Mouse (Mus musculus) heart, adult 2 months (tissue): ENCODE measurements around the gene Kmt5a. TPM values are rescaled to one million over a fixed set of nuclear protein-coding genes. Genes with fewer than 3 reads are reported as not detected.

Experiments
- DNase-seq, 2 experiments: peaks; one replicate each; pipeline ENCODE4 v3.0.0; 2021
- H3K27ac ChIP-seq: fragments of 200-600 bp; 2 replicates; pipeline ENCODE4 v1.8.1; 2022
- H3K27me3 ChIP-seq: fragments of 200-500 bp; 2 replicates; pipeline ENCODE4 v1.6.1; 2012; ENCODE audit warnings: mild to moderate bottlenecking, low read length, inconsistent platforms, mixed read lengths; ENCODE audit not compliant: control insufficient read depth, insufficient read depth
- H3K36me3 ChIP-seq: fragments of 200-500 bp; 2 replicates; pipeline ENCODE4 v1.6.1; 2012; ENCODE audit warnings: low read length, inconsistent platforms; ENCODE audit not compliant: control insufficient read depth, insufficient read depth
- H3K4me1 ChIP-seq: fragments of 200-500 bp; 2 replicates; pipeline ENCODE4 v1.6.1; 2011; ENCODE audit warnings: low read length; ENCODE audit not compliant: control insufficient read depth, insufficient read depth
- H3K4me3 ChIP-seq: fragments of 200-600 bp; 2 replicates; pipeline ENCODE4 v1.8.1; 2022
- H3K79me2 ChIP-seq: fragments of 200-500 bp; replicated peaks from 2 replicates; pipeline ENCODE4 v1.6.1; 2012; ENCODE audit warnings: mild to moderate bottlenecking, inconsistent platforms, low read length, moderate library complexity, mixed read lengths; ENCODE audit not compliant: control insufficient read depth, insufficient read depth
- H3K9ac ChIP-seq: fragments of 200-500 bp; 2 replicates; pipeline ENCODE4 v1.6.1; 2012; ENCODE audit warnings: low read depth, mild to moderate bottlenecking, control low read depth, inconsistent platforms, low read length, mixed read lengths
- CTCF ChIP-seq: fragments of 200-600 bp; IDR thresholded peaks from 2 replicates; pipeline ENCODE4 v1.8.1; 2022; ENCODE audit warnings: antibody characterized with exemption, mild to moderate bottlenecking, moderate library complexity
- EP300 ChIP-seq: fragments of 200-500 bp; IDR thresholded peaks from 2 replicates; pipeline ENCODE4 v1.6.1; 2011; ENCODE audit warnings: low read depth, low read length, control low read depth; ENCODE audit not compliant: insufficient read depth
- POLR2A ChIP-seq: fragments of 200-500 bp; IDR thresholded peaks from 2 replicates; pipeline ENCODE4 v1.6.1; 2011; ENCODE audit warnings: mild to moderate bottlenecking, low read depth, low read length, control low read depth; ENCODE audit not compliant: insufficient read depth
- WGBS: fragments of 180-500 bp; shearing (Covaris S2); methylation state at CpG from one replicate; pipeline ENCODE4 v1.1.7; 2018; 5-methylcytosine and 5-hydroxymethylcytosine counted together
- intact Hi-C: fragments of 180-260 bp; cut with DNase I; formaldehyde crosslinking; loops from one replicate; pipeline ENCODE4 v1.15.1; 2025
- polyA plus RNA-seq: library from polyadenylated mRNA; depleted of rRNA; stranded (reverse); fragments of >200 nt; gene quantifications from 2 replicates; pipeline ENCODE4 v1.2.3, GENCODE M21; 2012
- total RNA-seq, 2 experiments: library from RNA; stranded (reverse); gene quantifications; 2 replicates each; pipeline ENCODE4 v1.2.3; 2021

The Kmt5a gene
- total and polyA plus RNA-seq, 3 experiments: 136 to 210 (median 191) TPM

- 48% methylated on average over 3 of the region's 3 CpGs for WGBS
- no peak overlapping the region for H3K4me3 ChIP-seq
- intact Hi-C loops: no loop called here
- H3K79me2 ChIP-seq: no peaks in the 10 kb centered on the region; the same call in 1 of the 2 replicates
- no peak for TF ChIP-seq POLR2A
- TF ChIP-seq EP300: no peak
- TF ChIP-seq CTCF: no peak
- no peaks in the 10 kb centered on the region for H3K27me3 ChIP-seq
- H3K27ac ChIP-seq: peak overlapping the region; percentile 89
- H3K9ac ChIP-seq: no peak overlapping the region; the same call in 1 of the 2 replicates
- H3K4me1 ChIP-seq: peaks cover 8% of the 10 kb centered on the region
- peaks cover 3% of the 10 kb centered on the region; the same call in 1 of the 2 replicates for H3K36me3 ChIP-seq
- no peak for DNase-seq
Observed at GRCm38 (mm10) chr5:124444208-124444607, 4.5 kb downstream of the Kmt5a start.

- Histone ChIP-seq H3K79me2 (no peaks in the 10 kb centered on the region; the same call in 1 of the 2 replicates), H3K36me3 (peaks cover 3% of the 10 kb centered on the region; the same call in 1 of the 2 replicates), H3K27ac (peak overlapping the region; percentile 89), H3K4me3 (peak overlapping the region; percentile 72), H3K27me3 (no peaks in the 10 kb centered on the region), H3K9ac (peak overlapping the region; percentile 87), H3K4me1 (peaks cover 7% of the 10 kb centered on the region)
- intact Hi-C loops: no loop called here
- peak; percentile 84 to 89 for DNase-seq
- 20% methylated on average over 66 of the region's 66 CpGs for whole genome bisulfite sequencing
- TF ChIP-seq CTCF (0 out of 2 replicates have a peak, but pooled peaks have one; percentile 2), POLR2A (peak; percentile 73), EP300 (no peak)
Observed at GRCm38 (mm10) chr5:124444661-124445561, 5.2 kb downstream of the Kmt5a start.

- peak overlapping the region; percentile 90 for H3K27ac ChIP-seq
- peak overlapping the region; percentile 77 for H3K4me3 ChIP-seq
- peak overlapping the region; percentile 84 for H3K9ac ChIP-seq
- WGBS: 6% methylated on average over 65 of the region's 77 CpGs
- peak; percentile 72 to 78 for DNase-seq
- no peaks in the 10 kb centered on the region; the same call in 1 of the 2 replicates for H3K79me2 ChIP-seq
- intact Hi-C loops: no loop called here
- TF ChIP-seq POLR2A: no peak
- TF ChIP-seq EP300: no peak
- TF ChIP-seq CTCF: no peak
- peaks cover 3% of the 10 kb centered on the region; the same call in 1 of the 2 replicates for H3K36me3 ChIP-seq
- H3K4me1 ChIP-seq: peaks cover 7% of the 10 kb centered on the region
- no peaks in the 10 kb centered on the region for H3K27me3 ChIP-seq
Observed at GRCm38 (mm10) chr5:124445621-124446293, 6.0 kb downstream of the Kmt5a start.

GRCm38 (mm10) chr5:124446301-124446881, 6.7 kb downstream of the Kmt5a start:
- Histone ChIP-seq H3K4me1 (peaks cover 7% of the 10 kb centered on the region), H3K4me3 (peak overlapping the region; percentile 77), H3K79me2 (no peaks in the 10 kb centered on the region; the same call in 1 of the 2 replicates), H3K27ac (peak overlapping the region; percentile 90), H3K9ac (peak overlapping the region; percentile 84), H3K36me3 (peaks cover 3% of the 10 kb centered on the region; the same call in 1 of the 2 replicates), H3K27me3 (no peaks in the 10 kb centered on the region)
- 0 out of 2 replicates have a peak, but pooled peaks have one; percentile 47 for TF ChIP-seq EP300
- TF ChIP-seq CTCF: peak; percentile 17; the same call in 1 of the 2 replicates
- TF ChIP-seq POLR2A: peak; percentile 49; the same call in 1 of the 2 replicates
- intact Hi-C loops: no loop called here
- 3% methylated on average over 15 of the region's 15 CpGs for WGBS
- peak; percentile 68 to 84 for DNase-seq

- Histone ChIP-seq H3K36me3 (peaks cover 3% of the 10 kb centered on the region), H3K27me3 (no peaks in the 10 kb centered on the region), H3K9ac (peak overlapping the region; percentile 23; the same call in 1 of the 2 replicates), H3K4me1 (peaks cover 12% of the 10 kb centered on the region), H3K27ac (peak overlapping the region; percentile 85), H3K79me2 (no peaks in the 10 kb centered on the region; the same call in 1 of the 2 replicates), H3K4me3 (no peak overlapping the region; the same call in 1 of the 2 replicates)
- no peak for DNase-seq
- intact Hi-C loops: no loop called here
- TF ChIP-seq EP300 (no peak), POLR2A (no peak), CTCF (no peak)
- 45% methylated on average over 6 of the region's 6 CpGs for WGBS
Observed at GRCm38 (mm10) chr5:124449494-124449893, 9.8 kb downstream of the Kmt5a start.
